ENCODE assay signal across 8 mouse cellular contexts in genomic region chr15:5236538-5236937, GRCm38 (mm10). TPM values are rescaled to one million over a fixed set of nuclear protein-coding genes. Genes with fewer than 3 reads are reported as not detected.
DNase-seq lines count a peak whose midpoint lies in the region; ATAC-seq and TF ChIP-seq lines count a peak whose summit lies in the region.

No protein-coding gene starts in this region.

- TF ChIP-seq POLR2A in small intestine, adult 2 months (IDR thresholded peaks at IDR 0.05; ENCODE audit: low read depth, low read length) = no peak

- no peak overlapping the region for H3K27ac ChIP-seq in heart, embryonic 11.5 days (ENCODE audit: low read depth, low read length)
- 0 out of 2 replicates have a peak overlapping the region, but pooled peaks have one; percentile 6 for H3K27ac ChIP-seq in gastrocnemius, adult 2 months
- no peak overlapping the region for H3K27ac ChIP-seq in intestine, embryonic 15.5 days
- H3K27ac ChIP-seq in limb, embryonic 10.5 days = no peak overlapping the region
- no peak overlapping the region for H3K27ac ChIP-seq in midbrain, embryonic 14.5 days (replicated peaks; ENCODE audit: low read depth, low read length)
- H3K27ac ChIP-seq in small intestine, adult 2 months (ENCODE audit: insufficient read depth, low read depth, low read length) = no peak overlapping the region

- intact Hi-C loops in gastrocnemius, adult 2 months (cut with DNase I) = loop anchor here (1.0 to 5.0 kb wide), 2 partner anchors 679 to 841 kb away; no protein-coding TSS in a partner anchor

- no peak overlapping the region for H3K9ac ChIP-seq in heart, embryonic 11.5 days (ENCODE audit: low read depth, low read length)
- no peak overlapping the region for H3K9ac ChIP-seq in intestine, embryonic 15.5 days
- no peak overlapping the region for H3K9ac ChIP-seq in midbrain, embryonic 14.5 days (replicated peaks; ENCODE audit: low read length)

- no peak for ATAC-seq in heart, embryonic 11.5 days (replicated peaks; ENCODE audit: insufficient number of reproducible peaks, low FRiP score, low TSS enrichment)
- ATAC-seq in intestine, embryonic 15.5 days = peak; percentile 81
- peak; percentile 80; the same call in 1 of the 2 replicates for ATAC-seq in midbrain, embryonic 14.5 days (ENCODE audit: low FRiP score, low TSS enrichment)

- 17% methylated on average over 6 of the region's 6 CpGs for WGBS in heart, embryonic 11.5 days (ENCODE audit: insufficient replicate concordance)
- WGBS in intestine, embryonic 15.5 days = 17% methylated on average over 6 of the region's 6 CpGs
- whole genome bisulfite sequencing in limb, embryonic 10.5 days = 16% methylated on average over 6 of the region's 6 CpGs
- 17% methylated on average over 6 of the region's 6 CpGs for WGBS in midbrain, embryonic 14.5 days
- 15% methylated on average over 6 of the region's 6 CpGs for WGBS in small intestine, adult 2 months

- H3K4me3 ChIP-seq in heart, embryonic 11.5 days (ENCODE audit: low read depth, low read length) = no peak overlapping the region
- H3K4me3 ChIP-seq in gastrocnemius, adult 2 months = peak overlapping the region; percentile 52
- no peak overlapping the region for H3K4me3 ChIP-seq in intestine, embryonic 15.5 days (replicated peaks)
- H3K4me3 ChIP-seq in limb, embryonic 10.5 days = no peak overlapping the region
- H3K4me3 ChIP-seq in midbrain, embryonic 14.5 days (replicated peaks; ENCODE audit: low read depth, low read length) = no peak overlapping the region
- no peak overlapping the region for H3K4me3 ChIP-seq in small intestine, adult 2 months (ENCODE audit: low read depth, low read length)

- no peak overlapping the region for H3K4me2 ChIP-seq in heart, embryonic 11.5 days
- no peak overlapping the region for H3K4me2 ChIP-seq in intestine, embryonic 15.5 days (replicated peaks)
- H3K4me2 ChIP-seq in midbrain, embryonic 14.5 days (ENCODE audit: low read length) = no peak overlapping the region

- peaks cover 6% of the 10 kb centered on the region; the same call in 1 of the 2 replicates for H3K4me1 ChIP-seq in heart, embryonic 11.5 days (ENCODE audit: control insufficient read depth, insufficient read depth, low read length)
- no peaks in the 10 kb centered on the region for H3K4me1 ChIP-seq in intestine, embryonic 15.5 days (replicated peaks)
- H3K4me1 ChIP-seq in limb, embryonic 10.5 days = no peaks in the 10 kb centered on the region; the same call in 1 of the 2 replicates
- H3K4me1 ChIP-seq in midbrain, embryonic 14.5 days (ENCODE audit: control insufficient read depth, insufficient read depth, low read length) = no peaks in the 10 kb centered on the region
- H3K4me1 ChIP-seq in small intestine, adult 2 months (ENCODE audit: control insufficient read depth, insufficient read depth, insufficient read length, low read length) = peaks cover 6% of the 10 kb centered on the region; the same call in 1 of the 2 replicates

- H3K36me3 ChIP-seq in heart, embryonic 11.5 days (ENCODE audit: control insufficient read depth, insufficient read depth, low read length) = no peaks in the 10 kb centered on the region
- no peaks in the 10 kb centered on the region for H3K36me3 ChIP-seq in intestine, embryonic 15.5 days
- H3K36me3 ChIP-seq in limb, embryonic 10.5 days = no peaks in the 10 kb centered on the region
- H3K36me3 ChIP-seq in midbrain, embryonic 14.5 days (ENCODE audit: control insufficient read depth, insufficient read depth, low read length) = no peaks in the 10 kb centered on the region
- peaks cover 32% of the 10 kb centered on the region for H3K36me3 ChIP-seq in small intestine, adult 2 months (ENCODE audit: control insufficient read depth, insufficient read depth, low read length)

- peak; percentile 83 to 90 for DNase-seq in heart, adult 18-20 months
- peak; percentile 88 to 90 for DNase-seq in cerebellum, postnatal 10 days
- DNase-seq in gastrocnemius, adult 2 months = peak; percentile 83
- peak; percentile 86 for DNase-seq in limb, embryonic 10.5 days (ENCODE audit: low spot score)
- DNase-seq in midbrain, embryonic 14.5 days = peak; percentile 92

- H3K9me3 ChIP-seq in heart, embryonic 11.5 days (replicated peaks; ENCODE audit: control insufficient read depth, low read length) = no peaks in the 10 kb centered on the region
- H3K9me3 ChIP-seq in intestine, embryonic 15.5 days = no peaks in the 10 kb centered on the region
- no peaks in the 10 kb centered on the region for H3K9me3 ChIP-seq in limb, embryonic 10.5 days (replicated peaks)
- H3K9me3 ChIP-seq in midbrain, embryonic 14.5 days (ENCODE audit: control insufficient read depth, low read length) = no peaks in the 10 kb centered on the region

- no peak; the same call in 1 of the 2 replicates for TF ChIP-seq CTCF in gastrocnemius, adult 2 months (IDR thresholded peaks at IDR 0.05)
- TF ChIP-seq CTCF in small intestine, adult 2 months (IDR thresholded peaks at IDR 0.05; ENCODE audit: extremely low read depth, insufficient read length, insufficient replicate concordance, low read depth, low read length) = peak; percentile 98

- 0 out of 2 replicates have a peak, but pooled peaks cover 3% of the 10 kb centered on the region for H3K27me3 ChIP-seq in heart, embryonic 11.5 days (ENCODE audit: control insufficient read depth, insufficient read depth, low read length)
- H3K27me3 ChIP-seq in intestine, embryonic 15.5 days (replicated peaks) = no peaks in the 10 kb centered on the region
- peaks cover 12% of the 10 kb centered on the region for H3K27me3 ChIP-seq in limb, embryonic 10.5 days (ENCODE audit: low read depth, poor library complexity, severe bottlenecking)
- H3K27me3 ChIP-seq in midbrain, embryonic 14.5 days (ENCODE audit: control insufficient read depth, insufficient read depth, low read length) = peaks cover 7% of the 10 kb centered on the region
- no peaks in the 10 kb centered on the region for H3K27me3 ChIP-seq in small intestine, adult 2 months (ENCODE audit: control insufficient read depth, insufficient read depth, low read length)

RNA-seq across cellular contexts. Expression of gene Ptger4, which starts 7.4 kb away (rescaled TPM):
- total RNA-seq in heart, adult 18-20 months (2021) = 1 to 10 TPM; 1.3 to 2.1 TPM
- polyA plus RNA-seq in heart, embryonic 11.5 days (2014; fragmentation: Nextera tagmentation; extraction: Ambion mirVana) = 1.6 and 1.8 TPM in 2 replicates
- total RNA-seq in gastrocnemius, adult 2 months (2021) = 1 to 10 TPM; 1.2 to 1.9 TPM
- 5.0 and 5.4 TPM in 2 replicates for polyA plus RNA-seq in intestine, embryonic 15.5 days (2015; fragmentation: Nextera tagmentation; extraction: Ambion mirVana)
- 0.84 and 1.4 TPM in 2 replicates for polyA plus RNA-seq in limb, embryonic 10.5 days (2016; fragmentation: Nextera tagmentation; extraction: Ambion mirVana)
- 1.1 and 1.4 TPM in 2 replicates for polyA plus RNA-seq in midbrain, embryonic 14.5 days (2014; fragmentation: Nextera tagmentation; extraction: Ambion mirVana)
- polyA plus RNA-seq in small intestine, adult 2 months (2012; rRNA removed) = 37.8 and 85.6 TPM in 2 replicates

RNA-seq across cellular contexts. Expression of gene Ttc33, which starts 51.2 kb away (rescaled TPM):
- total RNA-seq in heart, adult 18-20 months (2021) = 10 to 100 TPM; 41.0 to 49.4 TPM
- polyA plus RNA-seq in heart, embryonic 11.5 days (2014; fragmentation: Nextera tagmentation; extraction: Ambion mirVana) = 35.0 and 37.5 TPM in 2 replicates
- total RNA-seq in gastrocnemius, adult 2 months (2021) = 10 to 100 TPM; 61.6 to 67.4 TPM
- polyA plus RNA-seq in intestine, embryonic 15.5 days (2015; fragmentation: Nextera tagmentation; extraction: Ambion mirVana) = 32.9 and 38.2 TPM in 2 replicates
- polyA plus RNA-seq in limb, embryonic 10.5 days (2016; fragmentation: Nextera tagmentation; extraction: Ambion mirVana) = 35.4 and 37.2 TPM in 2 replicates
- polyA plus RNA-seq in midbrain, embryonic 14.5 days (2014; fragmentation: Nextera tagmentation; extraction: Ambion mirVana) = 62.9 and 67.1 TPM in 2 replicates
- 0.76 and 1.4 TPM in 2 replicates for polyA plus RNA-seq in small intestine, adult 2 months (2012; rRNA removed)

Comparison
In these comparisons a context has a peak if more than half of its experiments do, and no peak if none do; other contexts are left out.
1. RNA of gene Ttc33, which starts 51.2 kb away (polyA plus RNA-seq): 62.9 to 67.1 TPM in midbrain, embryonic 14.5 days, 32.9 to 38.2 TPM in intestine, embryonic 15.5 days, 35.0 to 37.5 TPM in heart, embryonic 11.5 days and 35.4 to 37.2 TPM in limb, embryonic 10.5 days; 0.76 to 1.4 TPM in small intestine, adult 2 months; every median in the first group is over 10 times any median in the second.
2. Peak in every context shown above with its lines, with median percentiles within 50 percentile points of each other: DNase-seq.